Mouse (Mus musculus) neural tube, embryonic 12.5 days (tissue): ENCODE results near the gene Tifa. TPM values are rescaled to one million over a fixed set of nuclear protein-coding genes. Genes with fewer than 3 reads are reported as not detected.
A peak's percentile ranks its signal among the peaks of the same experiment; 100 is the strongest.

Experiments
- ATAC-seq: fragments of 200-750 bp; cut with Nextera tagmentation; 2 replicates; pipeline ENCODE4 v1.8.0; 2017; ENCODE audit warnings: low read depth, mild to moderate bottlenecking, moderate TSS enrichment, moderate library complexity; ENCODE audit not compliant: low FRiP score
- H3K27ac ChIP-seq: fragments of 300-500 bp; sonication (generic); 2 replicates; pipeline ENCODE4 v1.5.1; 2016
- H3K27me3 ChIP-seq: fragments of 300-500 bp; sonication (generic); replicated peaks from 2 replicates; pipeline ENCODE4 v1.6.1; 2016; ENCODE audit warnings: mild to moderate bottlenecking
- H3K36me3 ChIP-seq: fragments of 300-500 bp; sonication (generic); 2 replicates; pipeline ENCODE4 v1.6.1; 2016; ENCODE audit warnings: mild to moderate bottlenecking
- H3K4me1 ChIP-seq: fragments of 300-500 bp; sonication (generic); 2 replicates; pipeline ENCODE4 v1.6.1; 2016
- H3K4me2 ChIP-seq: fragments of 300-500 bp; sonication (generic); replicated peaks from 2 replicates; pipeline ENCODE4 v1.6.1; 2016; ENCODE audit warnings: mild to moderate bottlenecking
- H3K4me3 ChIP-seq: fragments of 300-500 bp; sonication (generic); 2 replicates; pipeline ENCODE4 v1.5.1; 2016
- H3K9ac ChIP-seq: fragments of 300-500 bp; sonication (generic); 2 replicates; pipeline ENCODE4 v1.6.1; 2016; ENCODE audit warnings: mild to moderate bottlenecking
- H3K9me3 ChIP-seq: fragments of 300-500 bp; sonication (generic); 2 replicates; pipeline ENCODE4 v1.6.1; 2016; ENCODE audit warnings: mild to moderate bottlenecking
- WGBS: fragments of 180-500 bp; shearing (Covaris S2); methylation state at CpG from one replicate; pipeline ENCODE4 v1.1.7; 2016; 5-methylcytosine and 5-hydroxymethylcytosine counted together
- polyA plus RNA-seq: library from polyadenylated mRNA; unstranded; fragments of >200 nt; fragmentation: Nextera tagmentation; extraction: Ambion mirVana; gene quantifications from 2 replicates; pipeline ENCODE4 v1.2.1, GENCODE M21; 2016

Tifa gene
- polyA plus RNA-seq, 1 experiment from 2014 or later, result 3.0 TPM

DNA sequence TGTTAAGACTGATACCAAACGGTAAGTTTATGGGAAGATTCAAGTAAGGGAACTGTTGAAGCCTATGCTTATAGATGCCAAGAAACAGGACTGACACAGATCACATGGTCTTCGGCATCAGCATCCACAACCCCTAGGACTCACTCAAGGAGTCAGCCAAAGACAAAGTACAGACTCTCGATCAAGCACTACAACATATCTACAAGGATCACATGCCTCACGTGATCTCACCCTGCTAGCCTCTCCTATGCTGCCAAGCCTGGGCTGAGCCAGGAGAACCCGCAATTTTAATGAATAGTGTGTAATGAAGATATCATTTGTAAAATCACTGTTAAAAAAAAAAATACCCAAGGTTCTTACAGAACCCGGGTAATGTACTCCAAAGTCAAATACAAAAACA is 46.0 kb downstream of the Tifa start:
- H3K9ac ChIP-seq, result no peak overlapping the region
- no peak for ATAC-seq
- no peaks in the 10 kb centered on the region for H3K27me3 ChIP-seq
- H3K9me3 ChIP-seq, result no peaks in the 10 kb centered on the region
- peak overlapping the region; percentile 91 for H3K4me2 ChIP-seq
- H3K4me3 ChIP-seq, result no peak overlapping the region
- H3K36me3 ChIP-seq, result peaks cover 3% of the 10 kb centered on the region; the same call in 1 of the 2 replicates
- WGBS, result 89% methylated on average over 6 of the region's 6 CpGs
- no peak overlapping the region for H3K27ac ChIP-seq
- peaks cover 20% of the 10 kb centered on the region for H3K4me1 ChIP-seq

DNA sequence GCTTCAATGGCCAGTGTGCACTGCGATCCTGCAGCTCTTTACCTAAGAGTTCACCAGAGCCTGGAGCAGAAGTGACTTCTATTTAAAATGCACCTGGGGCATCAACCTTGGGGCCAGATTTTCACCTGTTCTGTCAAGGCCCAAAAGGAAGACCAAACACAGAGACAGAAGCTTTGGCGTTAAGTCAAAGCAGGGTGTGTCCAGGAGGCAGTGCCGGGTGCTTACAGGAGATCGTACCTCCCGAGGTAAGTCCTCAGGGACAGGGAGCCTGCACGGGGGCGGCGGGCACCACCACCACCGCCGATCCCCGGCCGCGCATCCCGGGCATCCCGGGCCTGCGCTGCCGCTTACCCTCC is 47.2 kb downstream of the Tifa start:
- Histone ChIP-seq H3K9me3 (no peaks in the 10 kb centered on the region), H3K27ac (peak overlapping the region; percentile 82; the same call in 1 of the 2 replicates), H3K27me3 (no peaks in the 10 kb centered on the region), H3K4me1 (peaks cover 20% of the 10 kb centered on the region), H3K4me3 (peak overlapping the region; percentile 91), H3K36me3 (no peaks in the 10 kb centered on the region), H3K4me2 (peak overlapping the region; percentile 91), H3K9ac (peak overlapping the region; percentile 96)
- WGBS, result under 1% methylated on average over 17 of the region's 17 CpGs
- no peak for ATAC-seq

DNA sequence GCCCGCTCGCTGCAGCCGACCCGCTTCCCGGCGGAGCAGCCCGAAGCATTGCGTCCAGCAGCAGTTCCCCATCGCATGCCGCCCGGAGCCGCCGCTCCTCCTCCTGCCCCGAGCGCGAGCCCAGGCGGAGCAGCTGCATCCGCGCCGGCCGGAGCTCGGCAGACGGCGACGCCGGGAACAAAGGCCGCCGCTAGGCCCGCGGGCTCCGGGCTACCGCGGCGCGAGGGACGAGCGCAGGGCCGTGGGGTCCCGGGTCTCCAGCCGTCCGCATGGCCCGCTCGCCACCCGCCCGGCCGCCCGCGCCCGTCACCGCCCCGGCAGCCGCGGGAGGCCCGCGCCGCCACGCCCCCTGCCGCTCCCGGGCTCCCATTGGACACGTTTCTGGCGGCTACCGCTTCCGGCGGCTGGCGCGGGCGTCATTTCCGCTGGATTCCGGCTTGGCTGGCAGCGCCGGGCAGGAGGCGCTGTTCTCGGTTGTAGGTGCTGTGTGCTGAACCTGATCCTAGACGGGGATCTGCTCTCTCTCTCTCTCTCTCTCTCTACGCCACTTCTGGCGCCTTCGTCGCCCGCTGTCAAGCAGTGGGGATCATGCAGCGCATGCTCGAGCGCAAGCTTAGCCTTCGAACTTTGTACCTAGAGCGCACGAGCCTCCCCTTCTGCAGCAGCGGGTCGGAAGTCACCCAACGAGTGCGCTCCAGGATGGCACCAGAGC is 47.7 kb downstream of the Tifa start, which contains the start of gene Ap1ar:
Ap1ar (minus strand) TSS at position 370 of the 712 bp plus-strand sequence.
- no peaks in the 10 kb centered on the region for H3K36me3 ChIP-seq
- no peaks in the 10 kb centered on the region for H3K9me3 ChIP-seq
- H3K9ac ChIP-seq, result peak within 1 kb of the TSS; percentile 96
- H3K4me3 ChIP-seq, result peak within 1 kb of the TSS; percentile 91
- H3K27me3 ChIP-seq, result no peaks in the 10 kb centered on the region
- peak; percentile 97 for ATAC-seq
- H3K27ac ChIP-seq, result peak within 1 kb of the TSS; percentile 82
- H3K4me1 ChIP-seq, result peaks cover 20% of the 10 kb centered on the region
- WGBS, result under 1% methylated on average over 83 of the region's 89 CpGs
- H3K4me2 ChIP-seq, result peak within 1 kb of the TSS; percentile 91

DNA sequence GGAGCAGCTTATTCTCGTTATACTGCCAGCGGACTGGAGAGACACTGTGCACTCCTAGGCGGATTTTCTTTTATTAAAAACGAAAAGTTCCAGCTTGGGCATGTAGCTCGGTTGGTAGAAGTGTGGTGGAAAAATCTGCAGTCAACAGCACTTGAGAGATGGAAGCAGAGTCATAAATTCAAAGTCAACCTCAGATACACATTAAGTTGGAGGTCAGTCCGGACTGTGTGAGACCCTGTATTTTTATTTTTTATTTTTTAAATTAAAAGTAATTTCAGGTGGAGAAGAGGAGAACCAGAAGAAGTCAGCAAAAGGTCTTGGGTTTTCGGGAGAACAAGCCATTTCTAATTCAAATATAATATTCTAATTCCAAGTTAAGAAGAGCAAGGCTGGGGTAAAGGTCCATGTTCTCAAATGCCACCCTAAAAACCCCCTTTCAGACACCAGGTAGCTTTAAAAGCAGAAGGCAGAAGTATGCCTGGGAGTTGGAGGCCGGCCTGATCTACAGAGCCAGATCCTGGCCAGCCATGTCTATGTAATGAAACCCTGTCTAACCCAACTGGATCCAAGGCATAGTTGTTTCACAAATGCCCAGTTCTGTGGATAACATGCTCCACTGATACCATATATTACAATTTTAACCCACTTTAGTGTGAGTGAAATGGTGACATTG is 48.5 kb downstream of the Tifa start:
- Histone ChIP-seq H3K27me3 (no peaks in the 10 kb centered on the region), H3K4me2 (peak overlapping the region; percentile 91), H3K9ac (peak overlapping the region; percentile 96), H3K4me1 (peaks cover 20% of the 10 kb centered on the region), H3K27ac (peak overlapping the region; percentile 82; the same call in 1 of the 2 replicates), H3K4me3 (peak overlapping the region; percentile 91), H3K9me3 (no peaks in the 10 kb centered on the region), H3K36me3 (no peaks in the 10 kb centered on the region)
- ATAC-seq, result peak; percentile 1; the same call in 1 of the 2 replicates
- WGBS, result 31% methylated on average over 8 of the region's 8 CpGs

DNA sequence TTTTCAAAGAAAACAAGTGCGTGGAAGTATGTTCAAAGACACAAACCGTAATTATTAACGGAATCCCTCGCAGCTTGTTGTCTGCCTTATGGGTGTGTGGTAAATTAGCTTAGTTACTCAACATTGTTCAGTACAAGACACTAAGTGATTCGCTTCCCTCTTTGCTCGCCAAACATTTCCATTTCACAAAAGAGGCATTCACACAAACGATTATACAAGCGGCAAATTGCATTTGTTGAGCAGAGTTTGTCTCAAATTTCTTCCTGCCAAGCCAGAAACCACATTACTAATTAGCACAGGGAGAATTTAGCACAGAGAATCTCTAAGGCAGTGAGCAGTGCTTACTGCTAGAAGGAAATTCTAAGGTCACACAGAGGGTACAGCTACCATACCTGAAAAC is 52.3 kb downstream of the Tifa start:
- Histone ChIP-seq H3K4me2 (no peak overlapping the region), H3K4me3 (no peak overlapping the region), H3K36me3 (no peaks in the 10 kb centered on the region), H3K27ac (no peak overlapping the region), H3K4me1 (peaks cover 3% of the 10 kb centered on the region; the same call in 1 of the 2 replicates), H3K9me3 (no peaks in the 10 kb centered on the region), H3K9ac (no peak overlapping the region), H3K27me3 (no peaks in the 10 kb centered on the region)
- no peak for ATAC-seq
- 76% methylated on average over 8 of the region's 8 CpGs for WGBS

DNA sequence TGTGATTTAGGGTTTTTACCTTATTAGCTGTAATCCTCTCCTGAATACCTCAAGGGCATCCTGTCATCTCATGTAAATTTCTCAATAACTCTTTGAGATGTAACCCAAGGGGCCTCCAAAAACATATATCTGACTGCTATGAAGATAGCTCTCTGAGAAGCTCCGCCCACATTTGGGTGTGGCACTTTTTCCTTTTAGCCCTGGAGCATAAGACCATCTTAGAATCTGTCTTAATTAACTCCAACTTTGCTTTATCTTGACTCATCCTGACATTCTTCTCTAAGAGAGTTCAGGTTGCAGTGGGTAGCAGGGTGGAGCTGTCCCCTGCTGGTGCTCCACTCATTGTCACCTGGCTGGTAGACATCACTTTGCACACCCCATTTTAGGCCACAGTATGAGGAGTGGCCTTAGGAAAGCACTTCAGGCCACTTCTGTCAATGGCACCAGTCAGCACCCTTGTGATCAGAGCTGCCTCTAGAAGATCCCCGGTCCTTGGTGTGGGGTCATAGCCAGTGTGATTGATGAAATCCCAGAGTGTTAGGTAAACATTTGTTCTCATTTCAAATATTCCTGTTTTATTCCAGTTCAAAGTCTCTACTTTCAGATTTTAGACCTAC is 53.8 kb downstream of the Tifa start:
- Histone ChIP-seq H3K27me3 (no peaks in the 10 kb centered on the region), H3K4me3 (no peak overlapping the region), H3K9ac (no peak overlapping the region), H3K4me2 (no peak overlapping the region), H3K4me1 (no peaks in the 10 kb centered on the region; the same call in 1 of the 2 replicates), H3K27ac (no peak overlapping the region), H3K36me3 (no peaks in the 10 kb centered on the region), H3K9me3 (no peaks in the 10 kb centered on the region)
- 90% methylated on average over 2 of the region's 2 CpGs for WGBS
- no peak for ATAC-seq

DNA sequence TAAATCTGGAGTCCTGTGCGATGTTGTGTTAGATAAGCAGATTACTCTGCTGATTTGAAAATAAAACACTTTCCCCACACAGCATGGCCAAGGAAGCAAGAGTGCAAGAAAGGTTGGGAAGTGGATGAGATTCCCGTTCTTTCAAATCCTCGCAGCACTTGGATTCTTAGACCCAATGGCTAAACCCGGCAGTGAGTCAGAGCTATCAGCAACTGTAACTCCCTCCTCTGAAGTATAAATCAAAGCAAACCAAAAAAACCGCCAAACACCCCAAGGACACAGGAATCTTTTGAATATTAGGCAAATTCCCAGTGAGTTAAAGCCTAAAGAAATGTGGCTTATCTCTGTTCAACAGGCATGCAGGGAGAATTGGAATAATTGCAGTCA is 54.3 kb downstream of the Tifa start:
- WGBS, result 86% methylated on average over 5 of the region's 5 CpGs
- Histone ChIP-seq H3K36me3 (no peaks in the 10 kb centered on the region), H3K27me3 (no peaks in the 10 kb centered on the region), H3K4me3 (no peak overlapping the region), H3K4me1 (no peaks in the 10 kb centered on the region), H3K27ac (no peak overlapping the region), H3K4me2 (no peak overlapping the region), H3K9me3 (no peaks in the 10 kb centered on the region), H3K9ac (no peak overlapping the region)
- ATAC-seq, result no peak

DNA sequence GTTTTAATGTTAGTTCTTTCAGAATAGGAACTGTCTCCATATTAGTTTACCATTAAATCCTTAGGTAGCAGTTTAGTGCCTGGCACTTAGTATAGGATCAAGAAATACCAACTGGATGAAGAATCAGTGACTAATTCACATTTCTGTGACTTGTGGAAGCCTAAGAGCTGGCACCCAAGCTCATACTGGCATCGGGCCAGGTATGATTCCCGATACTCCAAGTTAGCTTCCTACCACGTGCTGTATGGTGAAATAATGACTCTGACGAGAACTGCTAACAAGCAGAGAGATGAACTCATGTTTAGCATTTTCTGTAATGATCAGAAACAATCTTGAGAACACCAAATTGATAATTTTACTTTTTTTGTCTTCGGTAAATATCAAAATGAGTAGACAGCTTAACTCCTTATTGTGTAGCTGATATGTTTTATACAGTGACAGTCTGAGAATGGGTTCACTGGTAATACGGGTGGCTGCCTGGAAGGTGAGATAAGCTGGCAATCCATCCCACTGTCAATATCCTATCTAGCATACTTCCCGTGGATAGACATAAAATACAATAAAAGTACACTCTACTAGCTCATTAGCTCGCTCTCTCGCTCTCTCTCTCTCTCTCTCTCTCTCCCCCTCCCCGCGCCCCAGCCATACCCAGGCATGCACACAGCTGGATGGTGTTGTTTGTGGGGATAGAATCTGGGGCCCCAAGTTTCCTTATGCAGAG is 58.6 kb downstream of the Tifa start:
- no peak for ATAC-seq
- Histone ChIP-seq H3K27me3 (no peaks in the 10 kb centered on the region), H3K4me1 (no peaks in the 10 kb centered on the region), H3K27ac (no peak overlapping the region), H3K36me3 (no peaks in the 10 kb centered on the region), H3K4me2 (no peak overlapping the region), H3K9ac (no peak overlapping the region), H3K9me3 (no peaks in the 10 kb centered on the region), H3K4me3 (no peak overlapping the region)
- 91% methylated on average over 11 of the region's 11 CpGs for WGBS

DNA sequence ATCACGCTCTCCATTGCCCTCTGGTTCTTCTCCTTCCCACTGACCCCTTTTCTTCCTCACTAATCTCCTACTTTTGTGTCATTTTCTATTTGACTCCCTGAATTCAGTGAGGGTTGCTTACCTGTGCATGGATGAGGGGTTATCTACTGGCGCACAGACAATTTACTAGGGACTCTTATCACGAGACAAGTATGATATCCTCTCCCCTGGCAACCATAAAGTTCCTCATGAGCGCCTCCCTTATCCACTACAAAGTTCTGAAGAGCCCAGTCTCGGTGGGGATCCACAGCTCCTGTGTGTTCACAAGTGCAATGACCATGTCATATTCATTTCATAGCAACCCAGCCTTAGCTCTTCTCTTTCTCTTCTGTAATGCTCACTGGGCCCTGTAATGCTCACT is 60.3 kb downstream of the Tifa start:
- no peak for ATAC-seq
- Histone ChIP-seq H3K4me2 (no peak overlapping the region), H3K36me3 (no peaks in the 10 kb centered on the region), H3K27me3 (no peaks in the 10 kb centered on the region), H3K4me1 (peaks cover 8% of the 10 kb centered on the region; the same call in 1 of the 2 replicates), H3K4me3 (no peak overlapping the region), H3K9me3 (no peaks in the 10 kb centered on the region), H3K27ac (no peak overlapping the region), H3K9ac (no peak overlapping the region)
- WGBS, result 74% methylated on average over 5 of the region's 5 CpGs

DNA sequence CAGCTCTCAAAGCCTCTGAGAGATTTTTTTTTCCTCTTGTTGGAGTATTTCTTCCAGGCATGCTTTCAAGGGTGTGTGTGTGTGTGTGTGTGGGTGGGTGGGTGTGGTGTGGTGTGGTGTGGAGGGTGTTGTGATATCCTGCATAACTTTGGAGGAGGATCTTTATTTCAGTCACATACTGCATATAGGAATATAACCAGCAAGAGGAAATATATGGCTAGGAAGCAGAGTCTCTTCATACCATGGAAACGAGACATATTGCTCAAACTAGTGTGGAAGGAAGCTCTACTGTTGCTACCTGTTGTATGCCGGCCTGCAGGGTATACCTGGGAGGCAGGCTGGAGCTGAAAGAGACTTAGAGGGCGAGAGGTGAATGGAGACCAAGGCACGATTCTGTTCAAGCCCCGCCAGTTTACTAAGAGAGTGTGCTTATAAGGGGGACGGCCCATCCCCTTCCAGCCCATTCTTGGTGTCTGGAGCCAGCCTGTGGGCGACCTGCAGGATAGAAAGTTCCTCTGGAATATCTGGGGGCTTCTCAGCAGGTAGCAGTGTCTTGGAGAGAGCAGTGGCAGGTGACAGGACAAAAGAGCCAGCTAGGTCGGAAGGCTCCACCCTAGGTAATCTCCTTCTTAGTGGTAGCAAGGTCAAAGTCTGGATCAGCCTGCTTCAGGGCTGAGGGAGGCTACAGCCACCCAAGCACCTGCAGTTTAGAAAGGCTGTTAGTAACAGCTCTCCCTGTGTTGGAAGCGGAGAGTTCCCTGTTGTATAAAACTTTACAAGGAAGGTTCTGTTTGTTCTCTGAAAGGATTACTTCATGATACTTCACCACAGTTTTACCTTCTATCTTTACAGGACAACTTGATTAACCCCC is 61.4 kb downstream of the Tifa start:
- WGBS, result 65% methylated on average over 9 of the region's 9 CpGs
- Histone ChIP-seq H3K9me3 (no peaks in the 10 kb centered on the region), H3K4me1 (peaks cover 8% of the 10 kb centered on the region; the same call in 1 of the 2 replicates), H3K4me3 (no peak overlapping the region), H3K4me2 (no peak overlapping the region), H3K27me3 (no peaks in the 10 kb centered on the region), H3K27ac (no peak overlapping the region), H3K9ac (no peak overlapping the region), H3K36me3 (no peaks in the 10 kb centered on the region)
- ATAC-seq, result no peak

DNA sequence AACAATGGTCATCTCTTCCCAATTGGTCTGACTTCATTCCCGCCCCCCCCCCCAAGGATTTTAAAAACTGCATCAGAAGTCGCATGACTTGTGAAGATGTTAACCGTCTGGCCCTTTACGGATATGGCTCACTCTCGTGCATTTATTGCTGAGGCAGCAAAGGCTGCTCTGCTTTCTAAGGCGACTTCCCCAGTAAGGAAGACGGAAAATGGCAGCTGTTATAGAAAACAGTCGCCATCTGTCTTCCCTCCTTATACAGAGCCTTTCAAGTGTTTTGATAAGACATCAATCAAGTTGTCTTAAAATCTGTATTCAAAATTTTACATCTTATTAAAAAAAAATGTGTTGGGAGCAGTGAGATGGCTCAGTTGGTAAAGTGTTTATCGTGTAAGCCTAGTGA is 63.1 kb downstream of the Tifa start:
- no peak for ATAC-seq
- Histone ChIP-seq H3K27ac (no peak overlapping the region), H3K9ac (no peak overlapping the region), H3K36me3 (no peaks in the 10 kb centered on the region), H3K27me3 (no peaks in the 10 kb centered on the region), H3K4me2 (no peak overlapping the region), H3K4me1 (peaks cover 8% of the 10 kb centered on the region; the same call in 1 of the 2 replicates), H3K9me3 (no peaks in the 10 kb centered on the region), H3K4me3 (no peak overlapping the region)
- 76% methylated on average over 9 of the region's 9 CpGs for WGBS
